Comparison of ENCODE assay signal across 12 mouse cellular contexts in genomic region chr8:106836525-106836924, GRCm38 (mm10).
"Had no signal": no experiment of that assay in that cellular context is flagged by ENCODE, and none has a peak within 500 bp of the region (broad histone marks: within the 10 kb centered on the region; RNA-seq: fewer than 3 reads in every experiment).

No protein-coding gene starts in this region.

- H3K4me2 ChIP-seq: intestine, embryonic 15.5 days; liver, embryonic 12.5 days; lung, embryonic 15.5 days; midbrain, embryonic 13.5 days; neural tube, embryonic 15.5 days had no signal

- DNase-seq: kidney, adult 18-20 months; kidney, postnatal 14 days; liver, postnatal 0 days; thymus, postnatal 4 days had no signal

- H3K36me3 ChIP-seq: intestine, embryonic 15.5 days; liver, embryonic 12.5 days; lung, embryonic 15.5 days; midbrain, embryonic 13.5 days; neural tube, embryonic 15.5 days had no signal

- H3K9ac ChIP-seq: intestine, embryonic 15.5 days; liver, embryonic 12.5 days; liver, postnatal 0 days; lung, embryonic 15.5 days; midbrain, embryonic 13.5 days; neural tube, embryonic 15.5 days had no signal

- ATAC-seq: intestine, embryonic 15.5 days; liver, embryonic 12.5 days; liver, postnatal 0 days; midbrain, embryonic 13.5 days had no signal

- H3K27ac ChIP-seq: intestine, embryonic 15.5 days; left cerebral cortex, adult 2 months; limb, embryonic 10.5 days; liver, embryonic 12.5 days; lung, embryonic 15.5 days; macrophage; midbrain, embryonic 13.5 days; neural tube, embryonic 15.5 days had no signal

- H3K4me3 ChIP-seq: intestine, embryonic 15.5 days; left cerebral cortex, adult 2 months; limb, embryonic 10.5 days; liver, embryonic 12.5 days; lung, embryonic 15.5 days; midbrain, embryonic 13.5 days; neural tube, embryonic 15.5 days had no signal

- H3K9me3 ChIP-seq: intestine, embryonic 15.5 days; limb, embryonic 10.5 days; liver, embryonic 12.5 days; lung, embryonic 15.5 days; midbrain, embryonic 13.5 days; neural tube, embryonic 15.5 days had no signal

- H3K27me3 ChIP-seq: intestine, embryonic 15.5 days; liver, embryonic 12.5 days; lung, embryonic 15.5 days; midbrain, embryonic 13.5 days; neural tube, embryonic 15.5 days had no signal
